Mouse (Mus musculus): ENCODE data around the gene Ccdc34.

- TF ChIP-seq EP300 (IDR thresholded peaks at IDR 0.05; ENCODE audit: low read length) (no peak), POLR2A (IDR thresholded peaks at IDR 0.05; ENCODE audit: low read depth, low read length) (no peak), GABPA (IDR thresholded peaks at IDR 0.05; ENCODE audit: insufficient replicate concordance, low read depth, low read length) (no peak)
Observed at GRCm38 (mm10) chr2:109970744-109971410, 46.7 kb upstream of the Ccdc34 start.
